ENCODE assay signal across 24 mouse cellular contexts in genomic region chr11:60518305-60518704, GRCm38 (mm10). TPM values are rescaled to one million over a fixed set of nuclear protein-coding genes. Genes with fewer than 3 reads are reported as not detected.
DNase-seq lines count a peak whose midpoint lies in the region; ATAC-seq and TF ChIP-seq lines count a peak whose summit lies in the region.
"Had no signal": no experiment of that assay in that cellular context is flagged by ENCODE, and none has a peak within 500 bp of the region (broad histone marks: within the 10 kb centered on the region; RNA-seq: fewer than 3 reads in every experiment).

No protein-coding gene starts in this region.

- H3K4me2 ChIP-seq in kidney, embryonic 16.5 days (replicated peaks; ENCODE audit: low read depth, low read length) = no peak overlapping the region
- H3K4me2 ChIP-seq in stomach, postnatal 0 days (replicated peaks; ENCODE audit: low read depth) = no peak overlapping the region
- H3K4me2 ChIP-seq: embryonic facial prominence, embryonic 12.5 days; embryonic facial prominence, embryonic 15.5 days; heart, embryonic 11.5 days; hindbrain, embryonic 12.5 days; hindbrain, embryonic 15.5 days had no signal

- ATAC-seq in kidney, embryonic 16.5 days (ENCODE audit: low FRiP score, low TSS enrichment) = no peak
- peak; percentile 32; the same call in 1 of the 2 replicates for ATAC-seq in stomach, postnatal 0 days (ENCODE audit: low FRiP score, low TSS enrichment)
- ATAC-seq: CD4-positive, CD25-positive, alpha-beta regulatory T cell, adult 4 months; forebrain, embryonic 14.5 days; forebrain, postnatal 0 days had no signal

- no peak overlapping the region for H3K9ac ChIP-seq in kidney, embryonic 16.5 days (replicated peaks; ENCODE audit: low read length)
- H3K9ac ChIP-seq in stomach, postnatal 0 days (ENCODE audit: low read length) = no peak overlapping the region
- H3K9ac ChIP-seq: embryonic facial prominence, embryonic 12.5 days; embryonic facial prominence, embryonic 15.5 days; forebrain, postnatal 0 days; hindbrain, embryonic 12.5 days; hindbrain, embryonic 15.5 days had no signal

- no peaks in the 10 kb centered on the region for H3K36me3 ChIP-seq in kidney, adult 2 months (ENCODE audit: control insufficient read depth, insufficient read depth, low read length)
- no peaks in the 10 kb centered on the region for H3K36me3 ChIP-seq in kidney, embryonic 16.5 days (ENCODE audit: insufficient read depth, low read length)
- H3K36me3 ChIP-seq in stomach, postnatal 0 days (ENCODE audit: control insufficient read depth, insufficient read depth, low read length) = no peaks in the 10 kb centered on the region
- H3K36me3 ChIP-seq: embryonic facial prominence, embryonic 12.5 days; embryonic facial prominence, embryonic 15.5 days; hindbrain, embryonic 12.5 days; hindbrain, embryonic 15.5 days had no signal

- H3K4me3 ChIP-seq in kidney, adult 2 months (ENCODE audit: insufficient read depth, low read depth, low read length) = no peak overlapping the region
- no peak overlapping the region for H3K4me3 ChIP-seq in kidney, embryonic 16.5 days (ENCODE audit: low read length)
- no peak overlapping the region for H3K4me3 ChIP-seq in stomach, postnatal 0 days (ENCODE audit: low read depth, low read length)
- H3K4me3 ChIP-seq: embryonic facial prominence, embryonic 12.5 days; embryonic facial prominence, embryonic 15.5 days; gastrocnemius, adult 2 months; hindbrain, embryonic 12.5 days; hindbrain, embryonic 15.5 days had no signal

- no peak for TF ChIP-seq EP300 in stomach, postnatal 0 days (optimal IDR thresholded peaks at IDR 0.05)

- DNase-seq in adrenal gland, adult 2 months = peak; percentile 50
- DNase-seq in adrenal gland, adult 8-10 months = no peak
- DNase-seq in kidney, adult 2 months = peak; percentile 56
- no peak for DNase-seq in kidney, postnatal 4 days
- DNase-seq in kidney, postnatal 36 days = peak; percentile 34 to 38
- DNase-seq in stomach, postnatal 0 days (ENCODE audit: low spot score) = no peak
- DNase-seq: cerebellum, adult 11 months; cerebellum, adult 2 months; cerebellum, adult 9-11 months; cerebellum, postnatal 25 days; forebrain, postnatal 0 days; gastrocnemius, adult 2 months; gastrocnemius, postnatal 14 days; heart, adult 11 months had no signal

- H3K9me3 ChIP-seq in kidney, embryonic 16.5 days (ENCODE audit: low read length) = no peaks in the 10 kb centered on the region
- H3K9me3 ChIP-seq in stomach, postnatal 0 days (ENCODE audit: control insufficient read depth, low read length) = no peaks in the 10 kb centered on the region
- H3K9me3 ChIP-seq: embryonic facial prominence, embryonic 12.5 days; embryonic facial prominence, embryonic 15.5 days; hindbrain, embryonic 12.5 days; hindbrain, embryonic 15.5 days had no signal

- TF ChIP-seq POLR2A in kidney, adult 2 months (IDR thresholded peaks at IDR 0.05; ENCODE audit: low read depth, low read length) = no peak

- no peak for TF ChIP-seq CTCF in kidney, adult 2 months (conservative IDR thresholded peaks at IDR 0.05; ENCODE audit: insufficient read depth, insufficient read length, low read depth, low read length)
- TF ChIP-seq CTCF in stomach, postnatal 0 days (IDR thresholded peaks at IDR 0.05; ENCODE audit: low read depth) = no peak

- no peak overlapping the region for H3K27ac ChIP-seq in kidney, adult 2 months (ENCODE audit: insufficient read depth, low read depth, low read length)
- H3K27ac ChIP-seq in kidney, embryonic 16.5 days (ENCODE audit: low read length) = no peak overlapping the region
- no peak overlapping the region for H3K27ac ChIP-seq in stomach, postnatal 0 days (replicated peaks)
- H3K27ac ChIP-seq: embryonic facial prominence, embryonic 12.5 days; embryonic facial prominence, embryonic 15.5 days; gastrocnemius, adult 2 months; hindbrain, embryonic 12.5 days; hindbrain, embryonic 15.5 days had no signal

- 61% methylated on average over 4 of the region's 4 CpGs for WGBS in kidney, adult 2 months
- 77% methylated on average over 4 of the region's 4 CpGs for WGBS in kidney, embryonic 16.5 days
- WGBS in stomach, postnatal 0 days = 79% methylated on average over 4 of the region's 4 CpGs

- no peaks in the 10 kb centered on the region for H3K4me1 ChIP-seq in kidney, adult 2 months (ENCODE audit: control insufficient read depth, insufficient read depth, low read length)
- H3K4me1 ChIP-seq in kidney, embryonic 16.5 days (ENCODE audit: insufficient read depth, low read length) = no peaks in the 10 kb centered on the region
- H3K4me1 ChIP-seq in stomach, postnatal 0 days (replicated peaks; ENCODE audit: control insufficient read depth, insufficient read depth) = no peaks in the 10 kb centered on the region
- H3K4me1 ChIP-seq: embryonic facial prominence, embryonic 12.5 days; embryonic facial prominence, embryonic 15.5 days; hindbrain, embryonic 12.5 days; hindbrain, embryonic 15.5 days had no signal

- no peaks in the 10 kb centered on the region for H3K27me3 ChIP-seq in kidney, adult 2 months (replicated peaks; ENCODE audit: control insufficient read depth, insufficient read depth, low read length)
- no peaks in the 10 kb centered on the region for H3K27me3 ChIP-seq in kidney, embryonic 16.5 days (ENCODE audit: insufficient read depth, low read length)
- H3K27me3 ChIP-seq in stomach, postnatal 0 days (ENCODE audit: control insufficient read depth, insufficient read depth, low read length) = no peaks in the 10 kb centered on the region
- H3K27me3 ChIP-seq: embryonic facial prominence, embryonic 12.5 days; embryonic facial prominence, embryonic 15.5 days; hindbrain, embryonic 12.5 days; hindbrain, embryonic 15.5 days had no signal

RNA-seq across cellular contexts. Expression of gene Alkbh5, which starts 17.9 kb away (rescaled TPM):
- total RNA-seq in adrenal gland, adult 2 months (2021) = 10 to 100 TPM; 93.8 to 98.1 TPM
- 37.9 and 39.3 TPM in 2 replicates for polyA plus RNA-seq in adrenal gland, adult 2 months (2012; rRNA removed)
- total RNA-seq in adrenal gland, adult 8-10 months (2022) = 100 to 1,000 TPM; 111 to 122 (median 113) TPM
- polyA plus RNA-seq in kidney, adult 2 months (2012; rRNA removed) = 38.8 and 39.7 TPM in 2 replicates
- 34.5 and 34.8 TPM in 2 replicates for polyA plus RNA-seq in kidney, embryonic 16.5 days (2015; fragmentation: Nextera tagmentation; extraction: Ambion mirVana)
- 25.7 and 26.3 TPM in 2 replicates for polyA plus RNA-seq in stomach, postnatal 0 days (2015; fragmentation: Nextera tagmentation; extraction: Ambion mirVana)

RNA-seq across cellular contexts. Expression of gene Myo15, which starts 49.2 kb away (rescaled TPM):
- total RNA-seq in adrenal gland, adult 2 months (2021) = under 1 TPM; 0.14 to 0.20 TPM
- 0.26 and 0.47 TPM in 2 replicates for polyA plus RNA-seq in adrenal gland, adult 2 months (2012; rRNA removed)
- total RNA-seq in adrenal gland, adult 8-10 months (2022) = under 1 TPM; 0.09 to 0.74 (median 0.39) TPM
- 0.14 and 0.24 TPM in 2 replicates for polyA plus RNA-seq in kidney, adult 2 months (2012; rRNA removed)
- polyA plus RNA-seq in kidney, embryonic 16.5 days (2015; fragmentation: Nextera tagmentation; extraction: Ambion mirVana) = 0.24 and 0.35 TPM in 2 replicates
- 0.02 and 0.08 TPM in 2 replicates for polyA plus RNA-seq in stomach, postnatal 0 days (2015; fragmentation: Nextera tagmentation; extraction: Ambion mirVana)
- polyA plus RNA-seq: C2C12; CD4-positive, CD25-positive, alpha-beta regulatory T cell, adult 4 months; heart, postnatal 0 days had no signal

Comparison
In these comparisons a context has a peak if more than half of its experiments do, and no peak if none do; other contexts are left out.
1. DNase-seq: peak in adrenal gland, adult 2 months (single experiment), kidney, adult 2 months (single experiment) and kidney, postnatal 36 days (2 of 2); none in adrenal gland, adult 8-10 months (single experiment), kidney, postnatal 4 days (0 of 2) and stomach, postnatal 0 days (single experiment).